Mouse (Mus musculus): Measurements from ENCODE around the gene Azin2.

GRCm38 (mm10) chr4:128942346-128942745, 19.9 kb downstream of the Azin2 start:
- no peak for TF ChIP-seq CTCF (IDR thresholded peaks at IDR 0.05; ENCODE audit: extremely low read depth, insufficient read depth, insufficient read length, insufficient replicate concordance)
- TF ChIP-seq POLR2A (IDR thresholded peaks at IDR 0.05; ENCODE audit: low read depth, low read length) = no peak
